Mouse (Mus musculus) forebrain, embryonic 14.5 days (tissue): ENCODE results near the gene Zfp651. TPM values are rescaled to one million over a fixed set of nuclear protein-coding genes. Genes with fewer than 3 reads are reported as not detected.

ENCODE experiments used
- ATAC-seq: fragments of 200-750 bp; cut with Nextera tagmentation; 2 replicates; pipeline ENCODE4 v1.8.0; 2017; ENCODE audit warnings: mild to moderate bottlenecking, moderate library complexity
- DNase-seq: peaks from one replicate; pipeline ENCODE4 v3.0.0-alpha.2; 2015; ENCODE audit warnings: low spot score
- H3K27ac ChIP-seq: fragments of 300-500 bp; sonication (generic); 2 replicates; pipeline ENCODE4 v1.5.1; 2014; ENCODE audit warnings: low read depth, mild to moderate bottlenecking, control low read depth, low read length, moderate library complexity
- H3K27me3 ChIP-seq: fragments of 300-500 bp; sonication (generic); replicated peaks from 2 replicates; pipeline ENCODE4 v1.6.1; 2014; ENCODE audit warnings: low read length, control low read depth, mixed read lengths; ENCODE audit not compliant: control insufficient read depth, insufficient read depth
- H3K36me3 ChIP-seq: fragments of 300-500 bp; sonication (generic); 2 replicates; pipeline ENCODE4 v1.6.1; 2014; ENCODE audit warnings: low read length, control low read depth; ENCODE audit not compliant: control insufficient read depth, insufficient read depth
- H3K4me1 ChIP-seq: fragments of 300-500 bp; sonication (generic); 2 replicates; pipeline ENCODE4 v1.6.1; 2014; ENCODE audit warnings: antibody characterized with exemption, low read length, control low read depth; ENCODE audit not compliant: control insufficient read depth, insufficient read depth
- H3K4me2 ChIP-seq: fragments of 300-500 bp; sonication (generic); 2 replicates; pipeline ENCODE4 v1.6.1; 2014; ENCODE audit warnings: mild to moderate bottlenecking, control low read depth, low read length
- H3K4me3 ChIP-seq: fragments of 300-500 bp; sonication (generic); 2 replicates; pipeline ENCODE4 v1.5.1; 2014; ENCODE audit warnings: low read depth, low read length, control low read depth
- H3K9ac ChIP-seq: fragments of 300-500 bp; sonication (generic); 2 replicates; pipeline ENCODE4 v1.6.1; 2014; ENCODE audit warnings: mild to moderate bottlenecking, low read length, control low read depth, moderate library complexity
- H3K9me3 ChIP-seq: fragments of 300-500 bp; sonication (generic); replicated peaks from 2 replicates; pipeline ENCODE4 v1.6.1; 2016; ENCODE audit warnings: low read length, control low read depth, mixed read lengths; ENCODE audit not compliant: control insufficient read depth
- WGBS: fragments of 180-500 bp; shearing (Covaris S2); extraction: QIAGEN DNeasy Blood & Tissue Kit; methylation state at CpG from one replicate; pipeline ENCODE4 v1.1.7; 2014; 5-methylcytosine and 5-hydroxymethylcytosine counted together
- polyA plus RNA-seq: library from polyadenylated mRNA; unstranded; fragments of >200 nt; fragmentation: Nextera tagmentation; extraction: Ambion mirVana; gene quantifications from 2 replicates; pipeline ENCODE4 v1.2.1, GENCODE M21; 2014

Zfp651 gene
- polyA plus RNA-seq, 1 experiment from 2014 or later: 7.4 TPM

- peaks cover 10% of the 10 kb centered on the region; the same call in 1 of the 2 replicates for H3K4me1 ChIP-seq
- H3K9me3 ChIP-seq: no peaks in the 10 kb centered on the region
- WGBS: 76% methylated on average over 9 of the region's 9 CpGs
- no peak overlapping the region for H3K4me3 ChIP-seq
- ATAC-seq (no peak), DNase-seq (no peak)
- H3K36me3 ChIP-seq: no peaks in the 10 kb centered on the region
- 0 out of 2 replicates have a peak overlapping the region, but pooled peaks have one; percentile 1 for H3K27ac ChIP-seq
- no peak overlapping the region for H3K9ac ChIP-seq
- H3K4me2 ChIP-seq: no peak overlapping the region
- H3K27me3 ChIP-seq: no peaks in the 10 kb centered on the region
Observed at GRCm38 (mm10) chr9:121819073-121819770, 60.1 kb downstream of the Zfp651 start.

- H3K27me3 ChIP-seq: no peaks in the 10 kb centered on the region
- no peaks in the 10 kb centered on the region for H3K36me3 ChIP-seq
- no peak overlapping the region for H3K4me3 ChIP-seq
- WGBS: 56% methylated on average over 7 of the region's 7 CpGs
- no peak overlapping the region for H3K9ac ChIP-seq
- 0 out of 2 replicates have a peak overlapping the region, but pooled peaks have one; percentile 1 for H3K27ac ChIP-seq
- peaks cover 10% of the 10 kb centered on the region; the same call in 1 of the 2 replicates for H3K4me1 ChIP-seq
- DNase-seq (peak; percentile 40), ATAC-seq (no peak)
- no peak overlapping the region for H3K4me2 ChIP-seq
- no peaks in the 10 kb centered on the region for H3K9me3 ChIP-seq
Observed at GRCm38 (mm10) chr9:121819771-121820471, 60.8 kb downstream of the Zfp651 start.

GRCm38 (mm10) chr9:121820765-121821164 is 61.6 kb downstream of the Zfp651 start:
- 73% methylated on average over 5 of the region's 5 CpGs for WGBS
- Histone ChIP-seq H3K4me2 (no peak overlapping the region), H3K9me3 (no peaks in the 10 kb centered on the region), H3K36me3 (no peaks in the 10 kb centered on the region), H3K27ac (no peak overlapping the region), H3K27me3 (no peaks in the 10 kb centered on the region), H3K4me3 (no peak overlapping the region), H3K4me1 (peaks cover 10% of the 10 kb centered on the region; the same call in 1 of the 2 replicates), H3K9ac (no peak overlapping the region)
- DNase-seq: no peak
- no peak for ATAC-seq

Other genes starting within 250 kb of the Zfp651 start
- 0.18 TPM in 1 of 2 replicates, not detected in the other for gene Lyzl4, start 117.2 kb upstream of the Zfp651 start, polyA plus RNA-seq
- 0.38 and 0.46 TPM in 2 replicates for gene Vipr1, start 116.6 kb upstream of the Zfp651 start, polyA plus RNA-seq
- gene Sec22c, start 53.8 kb upstream of the Zfp651 start, polyA plus RNA-seq: 20.5 and 24.1 TPM in 2 replicates
- gene Ss18l2, start 49.0 kb upstream of the Zfp651 start, polyA plus RNA-seq: 149 and 186 TPM in 2 replicates
- gene Nktr, start 40.2 kb upstream of the Zfp651 start, polyA plus RNA-seq: 41.5 and 53.0 TPM in 2 replicates
- 0.49 and 0.60 TPM in 2 replicates for gene Klhl40, start 18.3 kb downstream of the Zfp651 start, polyA plus RNA-seq
- not detected in 2 replicates for gene Hhatl, start 33.2 kb downstream of the Zfp651 start, polyA plus RNA-seq
- 2.7 and 3.0 TPM in 2 replicates for gene Ccdc13, start 80.1 kb downstream of the Zfp651 start, polyA plus RNA-seq
- gene Higd1a, start 99.0 kb downstream of the Zfp651 start, polyA plus RNA-seq: 114 and 151 TPM in 2 replicates
- gene Ackr2, start 139.0 kb downstream of the Zfp651 start, polyA plus RNA-seq: 2.0 and 2.1 TPM in 2 replicates
- gene Cyp8b1, start 157.0 kb downstream of the Zfp651 start, polyA plus RNA-seq: not detected in 2 replicates
- gene Fam198a, start 191.7 kb downstream of the Zfp651 start, polyA plus RNA-seq: 0.89 and 1.3 TPM in 2 replicates
- gene Pomgnt2, start 237.8 kb downstream of the Zfp651 start, polyA plus RNA-seq: 16.1 and 22.0 TPM in 2 replicates